ENCODE assay signal across 9 mouse cellular contexts in the genomic region with DNA sequence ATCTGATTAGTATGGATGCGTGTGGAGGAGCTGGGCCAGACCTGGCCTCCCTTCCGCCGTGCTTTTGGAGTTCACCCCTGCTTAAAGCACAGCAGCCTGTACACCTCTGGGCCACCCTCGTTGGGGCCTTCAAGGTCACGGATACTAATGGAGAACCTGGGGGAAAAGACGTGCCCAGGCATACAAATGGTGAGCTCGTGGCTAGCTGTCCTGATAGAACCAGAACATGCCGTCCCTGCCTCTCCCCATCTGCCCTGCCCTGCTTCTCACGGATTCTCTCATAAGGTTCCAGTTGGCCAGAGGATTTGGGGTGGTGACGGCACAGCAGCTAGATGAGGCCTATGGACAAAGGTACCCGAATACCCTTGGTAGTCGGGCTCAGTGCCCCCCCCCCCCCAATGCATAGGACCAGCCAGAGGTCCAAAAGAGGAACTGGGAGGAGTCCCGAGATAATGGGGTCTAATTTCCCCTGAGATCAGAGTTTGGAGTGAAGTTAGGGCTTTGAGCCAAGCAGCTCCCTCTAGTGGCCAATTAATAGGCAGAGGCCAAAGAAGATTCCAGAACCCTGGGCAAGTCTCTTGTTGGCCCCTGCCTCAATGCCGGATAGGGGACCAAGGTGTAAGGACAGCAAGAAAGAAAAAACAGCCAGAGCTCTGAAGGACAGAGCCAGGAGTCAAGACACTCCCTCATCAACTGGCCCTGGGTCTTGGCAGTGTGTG. TPM values are rescaled to one million over a fixed set of nuclear protein-coding genes. Genes with fewer than 3 reads are reported as not detected.
DNase-seq lines count a peak whose midpoint lies in the region.
"Had no signal": no experiment of that assay in that cellular context is flagged by ENCODE, and none has a peak within 500 bp of the region (broad histone marks: within the 10 kb centered on the region; RNA-seq: fewer than 3 reads in every experiment).

No protein-coding gene starts in this region.

- H3K36me3 ChIP-seq in splenic B cell, adult 2 months (ENCODE audit: control insufficient read depth, insufficient read depth, low read length, poor library complexity, severe bottlenecking) = no peaks in the 10 kb centered on the region

- peak; percentile 62 for DNase-seq in adrenal gland, postnatal 14 days
- DNase-seq in adrenal gland, postnatal 25 days = no peak
- DNase-seq in left cerebral cortex, postnatal 4 days = peak; percentile 58
- DNase-seq in left cerebral cortex, postnatal 25 days (ENCODE audit: low spot score in 2 of 2) = no peak
- DNase-seq in T-cell, adult 2 months (ENCODE audit: low spot score) = peak; percentile 12
- DNase-seq in induced T-regulatory cell, adult 2 months (ENCODE audit: low read depth) = peak; percentile 55
- DNase-seq in splenic B cell, adult 2 months (ENCODE audit: low read depth, low spot score) = peak; percentile 74
- no peak for DNase-seq in urinary bladder, adult 2 months (ENCODE audit: low spot score)

- H3K27me3 ChIP-seq in splenic B cell, adult 2 months (ENCODE audit: control insufficient read depth, insufficient read depth, low read length, poor library complexity, severe bottlenecking) = no peaks in the 10 kb centered on the region

- intact Hi-C loops in left cerebral cortex, postnatal 4 days (cut with DNase I) = loop anchor here (5.0 kb wide), 1 partner anchor 232 kb away; a partner anchor contains a TSS
- intact Hi-C loops in left cerebral cortex, postnatal 25 days (cut with DNase I) = loop anchor here (5.0 kb wide), 1 partner anchor 217 kb away; no protein-coding TSS in a partner anchor

RNA-seq across cellular contexts. Expression of a gene that starts 17.1 kb away (rescaled TPM):
- 7.6 and 28.3 TPM in 2 replicates for total RNA-seq in adrenal gland, postnatal 14 days (2021)
- total RNA-seq in adrenal gland, postnatal 25 days (2021) = 5.9 and 6.3 TPM in 2 replicates
- 10 to 100 TPM; 10.6 to 12.6 TPM for total RNA-seq in left cerebral cortex, postnatal 4 days (2021)
- 1 to 10 TPM; 8.0 to 8.1 TPM for total RNA-seq in left cerebral cortex, postnatal 25 days (2021)
- 1.2 and 1.8 TPM in 2 replicates for polyA plus RNA-seq in urinary bladder, adult 2 months (2012; rRNA removed)

RNA-seq across cellular contexts. Expression of a gene that starts 30.2 kb away (rescaled TPM):
- total RNA-seq in adrenal gland, postnatal 14 days (2021) = 5.4 and 12.6 TPM in 2 replicates
- total RNA-seq in adrenal gland, postnatal 25 days (2021) = 3.9 and 6.0 TPM in 2 replicates
- total RNA-seq in left cerebral cortex, postnatal 4 days (2021) = not detected
- not detected for total RNA-seq in left cerebral cortex, postnatal 25 days (2021)
- 0.07 and 0.22 TPM in 2 replicates for polyA plus RNA-seq in urinary bladder, adult 2 months (2012; rRNA removed)
- polyA plus RNA-seq: myocyte had no signal

RNA-seq across cellular contexts. Expression of a gene that starts 43.7 kb away (rescaled TPM):
- total RNA-seq in adrenal gland, postnatal 14 days (2021) = 19.3 and 20.0 TPM in 2 replicates
- 20.0 and 21.3 TPM in 2 replicates for total RNA-seq in adrenal gland, postnatal 25 days (2021)
- 10 to 100 TPM; 10.1 to 12.4 TPM for total RNA-seq in left cerebral cortex, postnatal 4 days (2021)
- 10 to 100 TPM in 1 of 2 experiments, 1 to 10 TPM in 1; 7.6 to 11.0 TPM for total RNA-seq in left cerebral cortex, postnatal 25 days (2021)
- 30.1 and 31.7 TPM in 2 replicates for polyA plus RNA-seq in urinary bladder, adult 2 months (2012; rRNA removed)

RNA-seq across cellular contexts. Expression of a gene that starts 58.8 kb away (rescaled TPM):
- not detected in 2 replicates for total RNA-seq in adrenal gland, postnatal 14 days (2021)
- total RNA-seq in adrenal gland, postnatal 25 days (2021) = not detected in 2 replicates
- total RNA-seq in left cerebral cortex, postnatal 4 days (2021) = not detected
- 1 to 10 TPM in 1 of 2 experiments, not detected in 1; 1.8 TPM for total RNA-seq in left cerebral cortex, postnatal 25 days (2021)
- polyA plus RNA-seq in urinary bladder, adult 2 months (2012; rRNA removed) = not detected in 2 replicates
- polyA plus RNA-seq: myocyte had no signal

Comparison
In these comparisons a context has a peak if more than half of its experiments do, and no peak if none do; other contexts are left out.
1. DNase-seq: peak in adrenal gland, postnatal 14 days (single experiment), left cerebral cortex, postnatal 4 days (single experiment), T-cell, adult 2 months (single experiment), induced T-regulatory cell, adult 2 months (single experiment) and splenic B cell, adult 2 months (single experiment); none in adrenal gland, postnatal 25 days (single experiment), left cerebral cortex, postnatal 25 days (0 of 2) and urinary bladder, adult 2 months (single experiment).